Mouse (Mus musculus): ENCODE results near the gene Slit3. TPM values are rescaled to one million over a fixed set of nuclear protein-coding genes. Genes with fewer than 3 reads are reported as not detected.

Slit3 gene
- polyA plus RNA-seq, 1 experiment, result 6.4 TPM

- TF ChIP-seq CTCF (IDR thresholded peaks at IDR 0.05; ENCODE audit: borderline replicate concordance, control insufficient read depth, extremely low read depth, insufficient read depth, low read length, poor library complexity) (no peak), POLR2A (IDR thresholded peaks at IDR 0.05; ENCODE audit: control insufficient read depth, extremely low read depth, insufficient read depth, low read length, poor library complexity) (no peak)
- WGBS, result 89% methylated on average over 5 of the region's 5 CpGs
- Histone ChIP-seq H3K4me1 (replicated peaks; ENCODE audit: control insufficient read depth, insufficient read depth, low read length) (no peaks in the 10 kb centered on the region), H3K27ac (ENCODE audit: control insufficient read depth, insufficient read depth, low read length) (no peak overlapping the region), H3K36me3 (ENCODE audit: control insufficient read depth, insufficient read depth, low read length) (no peaks in the 10 kb centered on the region), H3K27me3 (ENCODE audit: control insufficient read depth, insufficient read depth, low read length) (no peaks in the 10 kb centered on the region), H3K4me3 (ENCODE audit: control insufficient read depth, insufficient read depth, low read length) (no peak overlapping the region)
- DNase-seq, result no peak
These were observed 127.1 kb downstream of the Slit3 start for GRCm38 (mm10) chr11:35248088-35248487.

DNA sequence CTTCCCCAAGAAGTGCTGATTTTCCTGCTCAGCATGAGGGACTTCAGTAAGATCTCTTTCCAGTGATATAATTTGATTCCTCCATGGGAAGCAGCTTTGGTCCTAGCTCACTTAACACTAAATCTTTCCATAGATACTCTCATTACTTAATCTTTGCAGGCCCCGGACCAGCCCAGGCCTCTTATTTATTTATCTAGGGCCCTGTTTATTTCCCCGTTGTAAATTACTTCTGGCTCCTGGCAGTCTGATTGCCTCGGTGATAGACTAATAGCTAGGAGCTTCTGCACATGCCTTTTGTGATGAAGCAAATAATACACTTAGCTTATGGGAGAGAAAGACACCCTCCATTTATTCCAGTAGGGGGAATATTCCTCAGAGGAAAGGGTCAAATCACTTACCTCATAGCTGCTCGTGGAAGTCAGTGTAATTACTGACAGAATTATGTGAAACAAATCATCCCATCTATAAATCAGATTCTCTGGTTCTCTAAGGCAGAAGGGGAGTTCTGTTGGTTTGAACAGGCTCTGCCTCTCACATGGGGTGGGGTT lies 129.9 kb downstream of the Slit3 start:
- DNase-seq, result no peak
- Histone ChIP-seq H3K4me3 (ENCODE audit: control insufficient read depth, insufficient read depth, low read length) (no peak overlapping the region), H3K27me3 (ENCODE audit: control insufficient read depth, insufficient read depth, low read length) (no peaks in the 10 kb centered on the region), H3K36me3 (ENCODE audit: control insufficient read depth, insufficient read depth, low read length) (no peaks in the 10 kb centered on the region), H3K27ac (ENCODE audit: control insufficient read depth, insufficient read depth, low read length) (no peak overlapping the region), H3K4me1 (replicated peaks; ENCODE audit: control insufficient read depth, insufficient read depth, low read length) (no peaks in the 10 kb centered on the region)
- no peak for TF ChIP-seq POLR2A (IDR thresholded peaks at IDR 0.05; ENCODE audit: control insufficient read depth, extremely low read depth, insufficient read depth, low read length, poor library complexity)
- TF ChIP-seq CTCF (IDR thresholded peaks at IDR 0.05; ENCODE audit: borderline replicate concordance, control insufficient read depth, extremely low read depth, insufficient read depth, low read length, poor library complexity), result no peak
- WGBS, result 49% methylated on average over 4 of the region's 4 CpGs

DNA sequence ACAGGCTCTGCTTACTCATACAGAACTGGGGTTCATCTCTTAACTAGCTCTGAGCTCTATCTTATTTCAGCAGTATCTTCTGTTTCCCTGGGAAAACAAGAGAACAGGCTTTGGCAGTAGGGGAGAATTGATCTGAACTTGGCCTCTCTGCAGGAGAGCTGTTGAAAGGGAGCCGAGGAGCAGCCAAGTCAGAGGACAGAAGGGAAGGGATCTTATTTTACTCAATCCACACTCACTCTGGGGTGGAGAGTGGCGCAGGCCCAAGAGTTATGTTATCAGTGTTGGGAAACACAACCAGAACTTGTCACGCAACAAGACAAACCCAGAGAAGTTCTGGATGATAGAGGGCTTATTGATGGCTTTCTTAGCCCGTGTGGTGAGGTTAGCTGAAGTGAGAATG lies 130.9 kb downstream of the Slit3 start:
- DNase-seq, result no peak
- Histone ChIP-seq H3K27me3 (ENCODE audit: control insufficient read depth, insufficient read depth, low read length) (no peaks in the 10 kb centered on the region), H3K36me3 (ENCODE audit: control insufficient read depth, insufficient read depth, low read length) (no peaks in the 10 kb centered on the region), H3K4me1 (replicated peaks; ENCODE audit: control insufficient read depth, insufficient read depth, low read length) (no peaks in the 10 kb centered on the region), H3K4me3 (ENCODE audit: control insufficient read depth, insufficient read depth, low read length) (no peak overlapping the region), H3K27ac (ENCODE audit: control insufficient read depth, insufficient read depth, low read length) (no peak overlapping the region)
- WGBS, result 84% methylated on average over 4 of the region's 4 CpGs
- no peak for TF ChIP-seq CTCF (IDR thresholded peaks at IDR 0.05; ENCODE audit: borderline replicate concordance, control insufficient read depth, extremely low read depth, insufficient read depth, low read length, poor library complexity)
- no peak for TF ChIP-seq POLR2A (IDR thresholded peaks at IDR 0.05; ENCODE audit: control insufficient read depth, extremely low read depth, insufficient read depth, low read length, poor library complexity)

DNA sequence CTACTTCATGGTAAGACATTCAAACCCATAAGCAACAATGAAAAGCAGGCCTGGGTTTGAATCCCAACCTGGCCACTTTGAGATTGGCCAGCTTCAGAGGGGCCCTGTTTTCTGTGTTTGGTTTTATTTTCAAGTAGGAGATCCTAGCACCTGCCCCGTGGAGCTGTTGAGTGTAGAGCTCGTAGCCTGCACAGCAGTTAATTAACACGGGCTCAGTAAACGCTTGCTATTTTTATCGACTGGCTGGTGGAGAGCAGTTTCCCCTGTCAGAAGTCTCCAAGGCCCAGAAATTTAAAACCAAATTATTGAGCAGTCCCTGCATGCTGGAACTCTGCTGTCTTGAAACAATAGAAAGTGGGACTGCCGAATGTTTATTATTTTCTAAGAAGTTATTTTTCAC lies 136.3 kb downstream of the Slit3 start:
- no peaks in the 10 kb centered on the region for H3K36me3 ChIP-seq (ENCODE audit: control insufficient read depth, insufficient read depth, low read length)
- no peaks in the 10 kb centered on the region for H3K4me1 ChIP-seq (replicated peaks; ENCODE audit: control insufficient read depth, insufficient read depth, low read length)
- no peak overlapping the region for H3K4me3 ChIP-seq (ENCODE audit: control insufficient read depth, insufficient read depth, low read length)
- H3K27me3 ChIP-seq (ENCODE audit: control insufficient read depth, insufficient read depth, low read length), result no peaks in the 10 kb centered on the region
- no peak for DNase-seq
- no peak overlapping the region for H3K27ac ChIP-seq (ENCODE audit: control insufficient read depth, insufficient read depth, low read length)
- WGBS, result 79% methylated on average over 6 of the region's 6 CpGs
- no peak for TF ChIP-seq CTCF (IDR thresholded peaks at IDR 0.05; ENCODE audit: borderline replicate concordance, control insufficient read depth, extremely low read depth, insufficient read depth, low read length, poor library complexity)
- no peak for TF ChIP-seq POLR2A (IDR thresholded peaks at IDR 0.05; ENCODE audit: control insufficient read depth, extremely low read depth, insufficient read depth, low read length, poor library complexity)

DNA sequence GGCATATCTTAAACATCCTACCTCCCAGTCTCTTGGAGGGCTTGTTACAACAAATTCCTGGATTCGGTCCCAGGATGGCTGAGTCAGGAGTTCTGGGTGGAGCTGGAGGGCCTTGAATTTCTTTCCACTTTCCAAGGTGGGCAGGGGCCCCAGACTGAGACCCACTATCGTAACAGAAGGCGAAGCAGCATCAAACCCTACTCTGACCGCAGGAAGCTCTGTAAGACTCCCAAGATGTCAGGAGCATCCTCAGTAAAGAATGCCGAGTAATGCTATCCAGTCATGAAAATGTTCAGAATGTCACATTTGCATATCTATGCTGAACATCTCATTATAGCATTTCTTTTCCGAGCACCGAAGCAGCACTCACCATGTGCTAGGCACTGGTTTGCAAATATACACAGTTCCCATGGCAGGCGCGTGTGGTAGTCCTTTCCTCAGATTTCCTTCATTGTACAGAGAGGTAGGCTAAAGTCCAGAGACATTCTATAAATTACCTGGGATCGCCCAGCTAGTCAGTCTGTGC lies 140.6 kb downstream of the Slit3 start:
- Histone ChIP-seq H3K36me3 (ENCODE audit: control insufficient read depth, insufficient read depth, low read length) (no peaks in the 10 kb centered on the region), H3K4me1 (replicated peaks; ENCODE audit: control insufficient read depth, insufficient read depth, low read length) (no peaks in the 10 kb centered on the region), H3K27me3 (ENCODE audit: control insufficient read depth, insufficient read depth, low read length) (no peaks in the 10 kb centered on the region), H3K27ac (ENCODE audit: control insufficient read depth, insufficient read depth, low read length) (no peak overlapping the region), H3K4me3 (ENCODE audit: control insufficient read depth, insufficient read depth, low read length) (no peak overlapping the region)
- DNase-seq, result no peak
- TF ChIP-seq CTCF (IDR thresholded peaks at IDR 0.05; ENCODE audit: borderline replicate concordance, control insufficient read depth, extremely low read depth, insufficient read depth, low read length, poor library complexity) (no peak), POLR2A (IDR thresholded peaks at IDR 0.05; ENCODE audit: control insufficient read depth, extremely low read depth, insufficient read depth, low read length, poor library complexity) (no peak)
- 94% methylated on average over 10 of the region's 10 CpGs for WGBS

GRCm38 (mm10) chr11:35262289-35262941 lies 141.4 kb downstream of the Slit3 start:
- no peak for TF ChIP-seq POLR2A (IDR thresholded peaks at IDR 0.05; ENCODE audit: control insufficient read depth, extremely low read depth, insufficient read depth, low read length, poor library complexity)
- TF ChIP-seq CTCF (IDR thresholded peaks at IDR 0.05; ENCODE audit: borderline replicate concordance, control insufficient read depth, extremely low read depth, insufficient read depth, low read length, poor library complexity), result no peak
- no peaks in the 10 kb centered on the region for H3K36me3 ChIP-seq (ENCODE audit: control insufficient read depth, insufficient read depth, low read length)
- H3K27ac ChIP-seq (ENCODE audit: control insufficient read depth, insufficient read depth, low read length), result no peak overlapping the region
- WGBS, result 93% methylated on average over 12 of the region's 12 CpGs
- H3K4me3 ChIP-seq (ENCODE audit: control insufficient read depth, insufficient read depth, low read length), result no peak overlapping the region
- H3K4me1 ChIP-seq (replicated peaks; ENCODE audit: control insufficient read depth, insufficient read depth, low read length), result no peaks in the 10 kb centered on the region
- DNase-seq, result no peak
- no peaks in the 10 kb centered on the region for H3K27me3 ChIP-seq (ENCODE audit: control insufficient read depth, insufficient read depth, low read length)

Data from thymus, adult 2 months (tissue).